Mouse (Mus musculus) monocyte, adult 5-6 weeks (primary cell): ENCODE measurements at regions not wholly inside any gene's neighbourhood (a gene's known extent, or its start where the extent isn't known, plus 50 kb on each side); places are given as distances from the start of the nearest gene placed in this dataset.

Experiments used
- ATAC-seq: fragments of 153-309, 156-312 bp; replicated peaks from 2 replicates; pipeline ENCODE4 v1.8.0; 2017; ENCODE audit warnings: mild to moderate bottlenecking; ENCODE audit not compliant: low TSS enrichment, insufficient number of reproducible peaks, severe bottlenecking, poor library complexity, low FRiP score

- ATAC-seq: no peak
These were observed 353.5 kb upstream of the Gm10295 start for GRCm38 (mm10) chr7:71704661-71705240.
